Mouse (Mus musculus): Measurements from ENCODE around the gene Olfr651. TPM values are rescaled to one million over a fixed set of nuclear protein-coding genes. Genes with fewer than 3 reads are reported as not detected.

The Olfr651 gene
- polyA plus RNA-seq, 1 experiment, result not detected

GRCm38 (mm10) chr7:104577014-104577413 is 27.1 kb downstream of the Olfr651 start, which contains the start of gene Olfr653:
Gene Olfr653, plus strand, starts transcription at chr7:104577314.
- Histone ChIP-seq H3K9ac (ENCODE audit: low read depth, poor library complexity, severe bottlenecking) (no peak within 1 kb of the TSS), H3K36me3 (ENCODE audit: control insufficient read depth, insufficient read depth, low read length, poor library complexity, severe bottlenecking) (no peaks in the 10 kb centered on the region), H3K27me3 (ENCODE audit: control insufficient read depth, insufficient read depth, low read length, poor library complexity, severe bottlenecking) (no peaks in the 10 kb centered on the region), H3K9me3 (replicated peaks; ENCODE audit: control insufficient read depth, insufficient read depth, low read length, poor library complexity, severe bottlenecking) (no peaks in the 10 kb centered on the region), H3K27ac (ENCODE audit: insufficient read depth, low read length) (no peak within 1 kb of the TSS), H3K4me1 (ENCODE audit: control insufficient read depth, insufficient read depth, low read length) (no peaks in the 10 kb centered on the region), H3K4me3 (ENCODE audit: low read depth, low read length) (no peak within 1 kb of the TSS)
- TF ChIP-seq EP300 (IDR thresholded peaks at IDR 0.05; ENCODE audit: insufficient read depth, low read depth, low read length), result no peak
- no peak for TF ChIP-seq CTCF (IDR thresholded peaks at IDR 0.05; ENCODE audit: low read depth, low read length)
- TF ChIP-seq POLR2A (IDR thresholded peaks at IDR 0.05; ENCODE audit: insufficient read depth, low read length), result no peak

DNA sequence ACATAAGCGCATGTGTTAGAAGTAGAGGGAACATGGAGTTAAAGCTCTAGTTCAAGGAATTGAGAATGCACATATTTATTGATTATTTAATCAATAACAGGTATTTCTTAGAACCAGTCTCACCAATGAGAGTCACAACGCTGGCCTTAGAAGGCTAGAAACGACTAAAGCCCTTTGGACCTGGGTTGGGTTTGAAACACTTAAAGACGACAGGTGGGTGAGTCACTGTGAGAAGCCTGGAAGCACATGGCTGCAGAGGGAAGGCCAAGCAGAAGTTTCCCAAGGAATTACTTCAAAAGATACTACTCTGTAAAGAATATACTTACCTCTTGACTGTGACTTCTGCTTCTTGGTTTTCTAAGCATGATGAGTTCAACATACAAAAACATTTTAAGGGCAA is 30.9 kb downstream of the Olfr651 start:
- Histone ChIP-seq H3K27ac (ENCODE audit: insufficient read depth, low read length) (no peak overlapping the region), H3K4me3 (ENCODE audit: low read depth, low read length) (no peak overlapping the region), H3K9me3 (replicated peaks; ENCODE audit: control insufficient read depth, insufficient read depth, low read length, poor library complexity, severe bottlenecking) (no peaks in the 10 kb centered on the region), H3K36me3 (ENCODE audit: control insufficient read depth, insufficient read depth, low read length, poor library complexity, severe bottlenecking) (no peaks in the 10 kb centered on the region), H3K4me1 (ENCODE audit: control insufficient read depth, insufficient read depth, low read length) (no peaks in the 10 kb centered on the region), H3K9ac (ENCODE audit: low read depth, poor library complexity, severe bottlenecking) (no peak overlapping the region), H3K27me3 (ENCODE audit: control insufficient read depth, insufficient read depth, low read length, poor library complexity, severe bottlenecking) (no peaks in the 10 kb centered on the region)
- TF ChIP-seq EP300 (IDR thresholded peaks at IDR 0.05; ENCODE audit: insufficient read depth, low read depth, low read length) (no peak), POLR2A (IDR thresholded peaks at IDR 0.05; ENCODE audit: insufficient read depth, low read length) (no peak), CTCF (IDR thresholded peaks at IDR 0.05; ENCODE audit: low read depth, low read length) (no peak)

DNA sequence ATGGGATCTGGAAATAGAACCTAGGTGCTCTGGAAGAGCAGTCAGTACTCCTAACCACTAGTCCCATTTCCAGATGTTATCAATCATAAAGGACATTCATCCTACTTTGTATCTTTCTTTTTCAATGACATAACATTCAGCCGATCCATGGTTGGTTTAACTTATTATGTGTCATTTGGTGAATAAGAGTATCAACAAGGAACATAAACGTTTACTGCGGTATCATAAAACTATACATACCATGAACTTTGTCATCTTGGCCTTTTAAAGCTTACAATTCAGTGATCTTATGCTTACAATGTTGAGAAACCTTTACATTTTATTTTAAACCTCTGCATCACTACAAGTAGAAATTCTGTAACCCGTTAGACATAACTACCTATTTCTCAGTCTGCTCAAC is 31.5 kb downstream of the Olfr651 start:
- no peak overlapping the region for H3K27ac ChIP-seq (ENCODE audit: insufficient read depth, low read length)
- TF ChIP-seq POLR2A (IDR thresholded peaks at IDR 0.05; ENCODE audit: insufficient read depth, low read length) (no peak), EP300 (IDR thresholded peaks at IDR 0.05; ENCODE audit: insufficient read depth, low read depth, low read length) (no peak), CTCF (IDR thresholded peaks at IDR 0.05; ENCODE audit: low read depth, low read length) (no peak)
- H3K36me3 ChIP-seq (ENCODE audit: control insufficient read depth, insufficient read depth, low read length, poor library complexity, severe bottlenecking), result no peaks in the 10 kb centered on the region
- H3K4me1 ChIP-seq (ENCODE audit: control insufficient read depth, insufficient read depth, low read length), result no peaks in the 10 kb centered on the region
- H3K27me3 ChIP-seq (ENCODE audit: control insufficient read depth, insufficient read depth, low read length, poor library complexity, severe bottlenecking), result no peaks in the 10 kb centered on the region
- H3K9ac ChIP-seq (ENCODE audit: low read depth, poor library complexity, severe bottlenecking), result no peak overlapping the region
- H3K9me3 ChIP-seq (replicated peaks; ENCODE audit: control insufficient read depth, insufficient read depth, low read length, poor library complexity, severe bottlenecking), result no peaks in the 10 kb centered on the region
- no peak overlapping the region for H3K4me3 ChIP-seq (ENCODE audit: low read depth, low read length)

- Histone ChIP-seq H3K9ac (ENCODE audit: low read depth, poor library complexity, severe bottlenecking) (no peak within 1 kb of the TSS), H3K4me1 (ENCODE audit: control insufficient read depth, insufficient read depth, low read length) (no peaks in the 10 kb centered on the region), H3K27me3 (ENCODE audit: control insufficient read depth, insufficient read depth, low read length, poor library complexity, severe bottlenecking) (no peaks in the 10 kb centered on the region), H3K9me3 (replicated peaks; ENCODE audit: control insufficient read depth, insufficient read depth, low read length, poor library complexity, severe bottlenecking) (no peaks in the 10 kb centered on the region), H3K36me3 (ENCODE audit: control insufficient read depth, insufficient read depth, low read length, poor library complexity, severe bottlenecking) (no peaks in the 10 kb centered on the region), H3K27ac (ENCODE audit: insufficient read depth, low read length) (no peak within 1 kb of the TSS), H3K4me3 (ENCODE audit: low read depth, low read length) (no peak within 1 kb of the TSS)
- TF ChIP-seq EP300 (IDR thresholded peaks at IDR 0.05; ENCODE audit: insufficient read depth, low read depth, low read length) (no peak), CTCF (IDR thresholded peaks at IDR 0.05; ENCODE audit: low read depth, low read length) (no peak), POLR2A (IDR thresholded peaks at IDR 0.05; ENCODE audit: insufficient read depth, low read length) (no peak)
Measured at GRCm38 (mm10) chr7:104586725-104587124, 36.8 kb downstream of the Olfr651 start, which contains the start of gene Olfr654. Gene Olfr654, plus strand, starts transcription at chr7:104587025.

- TF ChIP-seq CTCF (IDR thresholded peaks at IDR 0.05; ENCODE audit: low read depth, low read length) (no peak), POLR2A (IDR thresholded peaks at IDR 0.05; ENCODE audit: insufficient read depth, low read length) (no peak)
Measured at GRCm38 (mm10) chr7:104588274-104588673, 38.3 kb downstream of the Olfr651 start.

GRCm38 (mm10) chr7:104601679-104602078 is 51.7 kb downstream of the Olfr651 start, which contains the start of gene Olfr655:
Gene Olfr655, minus strand, starts transcription at chr7:104601779.
- no peak within 1 kb of the TSS for H3K9ac ChIP-seq (ENCODE audit: low read depth, poor library complexity, severe bottlenecking)
- no peak for TF ChIP-seq POLR2A (IDR thresholded peaks at IDR 0.05; ENCODE audit: insufficient read depth, low read length)
- no peak for TF ChIP-seq CTCF (IDR thresholded peaks at IDR 0.05; ENCODE audit: low read depth, low read length)
- TF ChIP-seq EP300 (IDR thresholded peaks at IDR 0.05; ENCODE audit: insufficient read depth, low read depth, low read length), result no peak
- H3K4me3 ChIP-seq (ENCODE audit: low read depth, low read length), result no peak within 1 kb of the TSS
- no peaks in the 10 kb centered on the region for H3K4me1 ChIP-seq (ENCODE audit: control insufficient read depth, insufficient read depth, low read length)
- H3K36me3 ChIP-seq (ENCODE audit: control insufficient read depth, insufficient read depth, low read length, poor library complexity, severe bottlenecking), result no peaks in the 10 kb centered on the region
- no peaks in the 10 kb centered on the region for H3K27me3 ChIP-seq (ENCODE audit: control insufficient read depth, insufficient read depth, low read length, poor library complexity, severe bottlenecking)
- no peak within 1 kb of the TSS for H3K27ac ChIP-seq (ENCODE audit: insufficient read depth, low read length)
- no peaks in the 10 kb centered on the region for H3K9me3 ChIP-seq (replicated peaks; ENCODE audit: control insufficient read depth, insufficient read depth, low read length, poor library complexity, severe bottlenecking)

More at GRCm38 (mm10) chr7:104588274-104588673, 38.3 kb downstream of the Olfr651 start:
- Histone ChIP-seq H3K27me3 (ENCODE audit: control insufficient read depth, insufficient read depth, low read length, poor library complexity, severe bottlenecking) (no peaks in the 10 kb centered on the region), H3K27ac (ENCODE audit: insufficient read depth, low read length) (no peak overlapping the region), H3K4me3 (ENCODE audit: low read depth, low read length) (no peak overlapping the region), H3K4me1 (ENCODE audit: control insufficient read depth, insufficient read depth, low read length) (no peaks in the 10 kb centered on the region), H3K9ac (ENCODE audit: low read depth, poor library complexity, severe bottlenecking) (no peak overlapping the region), H3K36me3 (ENCODE audit: control insufficient read depth, insufficient read depth, low read length, poor library complexity, severe bottlenecking) (no peaks in the 10 kb centered on the region), H3K9me3 (replicated peaks; ENCODE audit: control insufficient read depth, insufficient read depth, low read length, poor library complexity, severe bottlenecking) (no peaks in the 10 kb centered on the region)
